Mouse (Mus musculus): ENCODE results near the gene Fastkd2. TPM values are rescaled to one million over a fixed set of nuclear protein-coding genes. Genes with fewer than 3 reads are reported as not detected.

Fastkd2 gene
- total RNA-seq (2021), result 10 to 100 TPM; 19.1 to 23.9 TPM
- 0.57 and 0.78 TPM in 2 replicates for polyA plus RNA-seq (2012; rRNA removed)
- long read RNA-seq, full-length matches to known transcripts, result 23 of 28 reads
- long read RNA-seq, partial matches to known transcripts, result 1 of 28 reads
- long read RNA-seq, other reads (novel, unspliced or antisense), result 4 of 28 reads

DNA sequence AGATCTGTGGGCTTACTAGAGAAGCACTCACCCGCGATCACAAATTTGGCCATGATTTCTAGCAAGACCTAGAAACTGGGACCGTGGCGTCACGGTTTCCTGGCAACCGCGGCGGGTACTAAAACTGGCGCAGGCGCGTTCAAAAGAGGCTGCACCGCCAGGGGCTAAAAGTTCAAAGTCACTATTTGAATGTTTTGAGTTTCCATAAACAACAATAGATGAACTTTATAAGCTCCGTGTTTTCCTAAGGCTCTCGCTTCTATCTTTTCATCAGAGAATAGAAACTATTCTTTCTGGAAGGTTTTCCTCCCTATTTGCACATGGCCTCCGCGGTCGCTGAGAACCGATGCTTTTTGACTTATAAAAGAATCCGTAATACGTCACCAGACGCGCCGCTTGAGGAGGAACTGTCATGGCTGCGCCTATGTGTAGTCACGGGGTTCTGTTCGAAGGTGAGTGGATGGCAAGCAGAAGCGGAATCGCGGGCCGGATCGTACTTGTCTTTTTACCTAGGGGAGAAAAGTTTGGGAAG is at the start of gene Fastkd2, which contains the start of gene Mdh1b:
Gene Fastkd2 (plus strand): TSS at position 375 of the 532 bp plus-strand sequence.
Gene Mdh1b (minus strand): TSS at position 79 of the 532 bp plus-strand sequence.
- DNase-seq, result peak; percentile 93

DNA sequence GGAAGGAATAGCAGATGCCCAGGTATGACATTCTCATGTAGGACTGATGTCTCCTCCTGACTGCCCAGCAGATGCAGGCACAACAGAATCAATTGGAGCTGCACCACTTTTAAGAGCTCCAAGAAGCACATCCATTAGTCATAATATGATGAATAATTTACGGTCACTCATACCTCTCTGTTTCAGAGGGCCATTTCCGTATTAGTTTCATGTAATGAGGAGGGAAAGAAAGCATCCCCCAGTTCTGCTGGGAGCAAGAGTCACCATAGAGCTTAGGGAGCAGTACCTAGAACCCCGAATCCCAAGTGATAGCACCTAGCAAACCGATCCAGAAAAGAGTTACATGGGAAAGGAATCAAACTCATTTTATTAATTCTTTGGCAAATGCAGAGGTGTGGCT is 43.6 kb upstream of the Fastkd2 start, which contains the start of gene Dytn:
Gene Dytn (minus strand): TSS at position 101 of the 400 bp plus-strand sequence.
- DNase-seq, result no peak

DNA sequence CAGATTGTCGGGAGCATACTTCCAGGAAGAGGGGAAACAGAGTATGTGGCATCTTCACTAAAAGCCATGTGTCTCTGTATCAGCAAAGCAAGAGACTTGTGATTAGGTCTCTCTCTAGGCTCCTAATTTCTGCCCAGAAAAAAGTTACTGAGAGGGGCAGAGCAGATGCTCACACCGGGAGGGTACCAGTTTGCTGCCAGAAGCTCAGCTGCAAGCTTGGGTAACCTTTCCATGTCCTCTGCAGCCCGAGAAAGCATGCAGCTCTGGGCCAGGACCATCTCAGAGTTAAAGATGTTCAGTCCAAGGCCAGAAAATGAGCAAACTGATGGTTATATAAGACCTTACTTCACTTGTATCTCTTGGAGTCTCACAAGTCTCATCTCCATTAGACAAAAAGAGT is 33.6 kb upstream of the Fastkd2 start:
- no peak for DNase-seq

DNA sequence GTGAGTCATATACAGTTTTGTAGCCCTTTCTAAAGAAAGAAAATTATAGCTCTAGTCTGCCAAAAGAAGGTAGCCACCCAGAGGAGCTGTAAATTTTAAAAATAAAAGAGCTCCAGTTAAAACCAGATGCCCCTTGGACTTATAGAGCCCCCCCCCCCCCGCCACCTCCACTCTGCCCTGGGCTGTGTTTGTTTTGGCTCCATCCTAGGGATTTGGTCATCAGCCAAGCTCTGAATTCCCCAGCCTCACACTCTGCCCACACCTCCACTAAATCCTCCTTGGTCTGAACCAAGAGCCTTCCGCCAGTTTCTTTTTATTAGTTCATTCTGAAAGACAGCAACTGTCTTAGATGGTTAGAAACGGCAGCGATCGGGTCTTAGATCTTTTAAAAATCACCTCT is 24.7 kb upstream of the Fastkd2 start:
- DNase-seq, result peak; percentile 4

DNA sequence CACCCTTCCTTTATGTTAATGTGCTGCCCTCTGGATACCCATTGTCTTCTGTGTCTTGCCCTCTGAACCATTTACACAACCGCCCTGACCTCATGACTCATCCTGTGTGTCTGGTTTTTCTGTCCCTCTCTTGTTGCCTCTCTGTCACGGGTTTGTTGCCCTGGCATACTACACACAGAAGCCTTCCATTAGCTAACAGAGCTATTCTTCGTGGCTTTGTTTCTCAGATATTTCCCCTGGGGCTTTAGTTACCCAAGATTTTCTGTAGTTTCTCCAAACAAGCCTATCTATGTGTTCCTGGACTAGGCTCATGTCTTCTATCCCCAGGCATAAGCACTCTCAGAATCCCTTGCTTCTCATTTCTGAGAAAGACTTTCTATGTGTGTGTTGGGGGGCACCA is 21.5 kb upstream of the Fastkd2 start:
- DNase-seq, result no peak

DNA sequence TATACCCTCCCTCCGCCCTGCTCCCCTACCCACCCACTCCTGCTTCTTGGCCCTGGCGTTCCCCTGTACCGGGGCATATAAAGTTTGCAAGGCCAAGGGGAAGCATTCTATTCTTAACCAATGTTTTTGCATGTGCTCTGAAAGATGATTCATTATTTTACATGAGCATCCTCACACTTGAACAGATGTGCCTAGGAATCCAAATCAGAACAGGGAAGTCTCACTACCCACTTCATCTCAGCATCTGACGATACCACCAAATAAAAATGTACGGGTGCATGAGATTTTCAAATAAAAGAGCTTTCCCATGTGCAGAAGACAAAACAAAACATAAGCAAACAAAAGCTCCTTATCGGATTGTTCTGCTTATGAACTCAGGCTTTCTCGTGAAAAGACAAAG is 10.3 kb upstream of the Fastkd2 start:
- DNase-seq, result no peak

DNA sequence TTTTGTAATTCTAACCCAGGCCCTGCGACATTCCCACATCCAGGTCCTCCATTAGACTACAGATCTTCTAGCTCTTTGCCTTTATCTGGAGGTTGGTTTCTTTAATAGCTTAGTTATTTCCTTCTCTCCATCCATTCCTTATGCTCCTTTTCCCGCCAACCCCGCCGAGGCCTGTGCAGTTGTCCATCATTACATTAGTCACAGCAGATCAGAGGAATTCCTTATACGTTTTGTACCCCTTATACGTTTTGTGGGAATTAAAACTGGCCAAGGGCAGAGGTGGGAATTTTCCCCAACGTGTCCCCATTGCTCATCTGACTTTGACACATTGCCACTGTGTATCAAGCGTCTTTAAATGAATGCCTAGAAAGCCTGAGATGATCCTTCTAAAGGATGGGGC is 618 bp upstream of the Fastkd2 start:
- no peak for DNase-seq

DNA sequence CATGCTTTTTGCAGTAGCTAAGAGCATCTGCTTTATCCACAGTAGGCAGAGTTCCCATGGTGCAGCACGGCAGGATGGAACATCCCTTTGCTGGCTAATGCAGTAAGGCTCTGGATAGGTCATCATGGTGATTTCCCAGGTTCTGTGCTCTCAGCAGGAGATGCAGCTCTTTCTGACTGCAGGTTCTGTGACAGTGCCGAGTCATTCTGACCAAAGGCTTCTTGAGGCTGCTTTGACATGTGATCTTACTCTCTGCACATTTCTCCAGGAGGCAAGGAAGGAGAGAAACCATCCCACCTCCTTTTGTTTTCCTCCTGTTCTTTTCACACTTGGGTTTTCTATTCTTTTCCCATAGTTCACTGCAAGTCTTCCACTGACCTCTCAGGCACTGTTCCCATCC is 25.6 kb downstream of the Fastkd2 start:
- DNase-seq, result no peak

DNA sequence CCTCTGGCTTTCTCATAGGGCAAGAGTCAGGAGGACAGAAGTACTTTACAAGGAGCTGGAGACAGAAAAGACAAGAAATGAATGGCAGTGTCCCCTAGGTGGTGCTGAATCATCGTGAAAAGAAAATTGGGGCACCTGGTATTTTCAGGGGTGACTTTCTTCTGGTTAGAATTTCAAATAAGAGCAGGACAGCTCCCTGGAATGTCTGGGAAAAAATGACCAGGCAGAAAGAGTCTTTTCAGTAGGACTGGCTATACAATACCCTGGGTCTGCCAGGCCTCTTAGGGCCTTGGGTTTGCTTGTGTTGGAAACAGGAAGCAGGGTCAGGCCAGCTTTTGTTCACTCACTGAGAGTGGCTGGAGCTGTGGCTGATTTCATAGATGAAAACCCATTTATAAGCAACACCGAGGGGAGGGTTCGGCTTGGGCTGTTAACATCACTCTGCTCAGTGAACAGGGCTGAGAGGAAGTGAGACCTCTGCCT is 32.8 kb downstream of the Fastkd2 start:
- DNase-seq, result peak; percentile 48

DNA sequence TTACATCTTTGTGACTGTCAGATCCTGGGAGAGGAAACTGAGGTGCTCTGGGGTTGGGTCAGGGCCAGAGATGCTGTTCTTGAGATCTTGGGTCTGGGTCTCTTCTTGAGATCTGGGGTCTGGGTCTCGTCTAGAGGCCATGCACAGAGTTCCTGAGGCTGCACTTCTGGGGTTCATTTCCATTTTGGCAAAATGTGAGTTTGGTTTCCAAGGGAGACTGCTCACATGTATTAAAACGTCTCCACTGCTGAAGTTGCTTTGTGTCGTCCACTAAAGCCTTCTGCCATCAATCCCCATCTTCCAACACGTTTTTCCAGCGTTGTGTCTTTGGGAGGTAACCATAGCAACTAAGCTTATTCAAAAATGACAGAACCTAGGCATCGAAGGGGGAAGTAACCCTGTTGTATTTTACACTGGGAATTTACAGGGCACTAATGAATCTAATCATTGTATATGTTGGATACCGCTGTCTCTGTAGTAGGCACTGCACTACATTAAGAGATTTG is 33.5 kb downstream of the Fastkd2 start:
- no peak for DNase-seq

DNA sequence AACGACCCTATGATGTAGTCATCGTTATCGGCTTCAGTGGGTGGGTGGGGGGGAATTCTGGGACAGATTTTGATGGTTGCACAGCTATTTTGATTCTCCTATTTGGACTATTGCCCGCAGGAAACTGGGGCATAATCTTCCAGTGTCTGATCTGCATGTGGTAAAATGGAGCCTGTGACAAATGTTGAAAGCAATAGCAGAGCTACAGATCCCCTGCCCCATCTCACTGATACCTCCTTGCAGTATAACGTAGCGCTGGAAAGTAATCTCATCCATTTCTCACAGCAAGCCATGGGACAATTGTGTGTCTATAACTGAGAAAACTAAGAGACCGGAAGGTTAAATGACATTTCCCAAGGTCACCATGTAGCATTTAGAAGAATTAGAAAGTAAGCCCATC is 34.0 kb downstream of the Fastkd2 start:
- no peak for DNase-seq

DNA sequence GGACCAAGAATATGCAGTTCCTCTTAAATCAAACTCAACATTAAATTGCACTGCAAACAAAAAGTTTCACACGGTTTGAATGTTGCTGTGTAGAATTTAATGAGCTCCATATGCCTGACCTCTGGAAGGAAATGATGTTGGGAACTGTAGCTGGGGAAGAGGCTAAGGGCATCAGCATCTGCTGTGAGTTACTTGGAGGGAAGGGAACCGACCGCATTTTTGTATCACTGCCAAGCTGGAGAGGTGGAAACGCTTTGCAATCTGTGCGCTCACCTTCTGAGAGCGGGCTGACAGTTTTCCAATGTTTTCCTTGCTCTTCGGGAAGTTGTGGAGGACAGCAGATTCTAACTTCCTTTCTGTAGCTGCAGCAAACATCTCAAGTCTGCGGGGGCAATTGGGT is 37.7 kb downstream of the Fastkd2 start:
- no peak for DNase-seq

DNA sequence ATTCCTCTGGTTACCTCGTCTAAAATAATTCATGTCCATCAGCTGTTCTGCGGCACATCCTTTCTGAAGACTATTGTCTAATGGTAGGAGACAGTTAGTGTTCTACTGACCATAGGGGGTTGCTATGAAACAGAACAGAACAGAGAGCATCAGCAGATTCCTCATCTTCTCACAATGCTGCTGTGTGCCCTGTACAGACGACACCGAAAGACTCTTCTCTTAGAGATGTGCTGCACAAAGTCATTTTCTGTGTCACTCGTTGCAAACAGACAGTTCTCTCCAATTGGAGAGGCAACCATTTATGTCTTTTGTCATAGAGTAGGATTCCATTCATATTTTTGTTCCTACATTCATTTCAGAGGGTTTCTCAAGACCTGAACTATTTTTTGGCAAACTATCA is 38.8 kb downstream of the Fastkd2 start, which contains the start of gene 4933402D24Rik:
Gene 4933402D24Rik (minus strand): TSS at position 101 of the 400 bp plus-strand sequence.
- DNase-seq, result no peak

DNA sequence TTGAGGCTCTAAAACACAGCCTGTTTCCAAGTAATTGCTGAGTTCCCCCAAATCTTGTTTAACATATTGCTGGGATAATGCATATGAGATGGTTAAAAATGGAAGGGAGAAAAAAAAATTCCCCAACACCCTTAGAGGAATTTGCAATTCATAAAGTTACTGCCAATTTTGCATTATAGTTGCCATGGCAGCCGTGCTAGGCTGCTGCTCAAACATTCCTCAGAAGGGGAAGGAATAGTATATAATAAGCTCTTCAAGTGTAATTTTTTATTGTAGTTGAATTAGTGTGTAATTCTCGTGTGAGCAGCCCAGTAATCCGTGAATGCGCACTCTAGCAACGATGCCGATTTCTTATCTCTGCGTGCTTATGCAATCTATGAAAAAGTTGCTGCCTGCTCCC is 39.9 kb downstream of the Fastkd2 start:
- no peak for DNase-seq

DNA sequence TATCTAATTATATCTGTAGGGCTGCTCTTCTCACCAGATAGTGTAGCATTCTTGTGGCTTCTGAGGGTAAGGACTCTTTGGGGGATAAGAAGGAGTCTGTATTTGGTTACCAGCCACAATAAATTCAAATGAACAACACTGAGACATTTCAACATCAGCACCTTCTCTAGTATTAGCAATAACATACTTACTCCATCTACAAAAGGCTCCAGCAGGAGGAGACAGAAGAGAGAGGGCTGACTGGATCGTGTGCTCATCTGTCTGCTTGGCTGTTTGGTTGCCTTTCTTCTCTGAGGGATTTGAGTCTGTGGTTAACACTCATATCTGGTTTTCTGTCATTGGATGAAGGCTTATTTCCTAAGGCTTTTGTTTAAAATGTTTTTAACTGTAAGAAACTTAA is 46.0 kb downstream of the Fastkd2 start:
- DNase-seq, result no peak

DNA sequence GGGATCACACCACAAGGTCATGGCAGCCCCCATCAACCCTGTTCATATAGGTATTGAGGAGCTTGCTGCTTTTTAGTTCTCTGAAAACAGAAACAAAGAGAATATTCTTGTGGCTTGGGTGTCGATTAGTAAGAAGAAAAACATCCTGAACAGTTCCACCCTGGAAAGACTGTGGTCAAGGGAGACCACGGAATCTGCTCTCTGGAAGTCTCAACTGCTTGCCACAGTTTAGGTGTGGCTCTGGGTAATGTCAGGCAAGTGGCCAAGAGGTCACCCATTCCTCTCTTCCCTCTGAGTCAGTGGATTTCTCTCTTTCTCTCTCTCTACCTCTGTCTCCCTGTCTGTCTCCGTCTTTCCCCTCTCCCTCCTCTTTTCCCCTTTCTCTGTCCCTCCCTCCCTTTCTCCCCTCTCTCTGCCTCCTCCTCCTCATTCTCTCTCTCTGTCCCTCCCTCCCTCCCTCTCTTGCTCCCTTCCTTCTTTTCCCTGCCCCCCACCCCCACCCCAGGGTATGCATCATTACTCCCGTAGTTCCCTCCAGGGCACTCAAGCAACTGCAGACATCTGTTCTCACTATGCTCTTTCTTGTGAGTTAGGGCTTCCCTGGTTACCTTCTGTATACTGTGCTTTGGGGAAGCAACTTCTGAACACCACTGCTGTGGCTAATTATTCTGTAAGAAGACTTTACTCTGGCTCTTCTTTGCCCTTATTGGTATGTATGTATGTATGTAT is 46.7 kb downstream of the Fastkd2 start:
- DNase-seq, result no peak

DNA sequence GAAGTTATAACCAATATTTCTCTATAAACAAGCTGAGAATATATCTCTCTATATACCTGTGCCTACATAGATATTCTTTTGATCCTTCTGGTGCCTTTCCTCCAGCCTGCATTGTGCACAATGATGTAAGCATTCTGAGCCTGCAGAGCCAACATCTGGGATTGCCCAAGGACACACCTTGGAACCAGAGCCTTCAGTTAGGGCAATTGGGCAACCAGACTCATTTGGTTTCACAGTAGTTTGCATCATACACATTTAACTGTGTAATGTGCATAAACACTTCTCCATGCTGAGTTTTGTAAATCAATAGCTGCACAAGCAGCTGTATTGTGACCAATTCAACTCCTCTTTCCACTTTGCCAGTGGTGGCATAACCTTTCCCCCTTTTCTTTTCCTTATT is 63.9 kb downstream of the Fastkd2 start:
- peak; percentile 36 for DNase-seq

Other genes with a start within 250 kb of the Fastkd2 start
- gene Gm39653, start 114.6 kb upstream of the Fastkd2 start, total RNA-seq (2021), result not detected
- not detected in 2 replicates for gene Gm39653, start 114.6 kb upstream of the Fastkd2 start, polyA plus RNA-seq (2012; rRNA removed)
- gene Dytn, start 43.7 kb upstream of the Fastkd2 start, total RNA-seq (2021), result not detected
- gene Dytn, start 43.7 kb upstream of the Fastkd2 start, polyA plus RNA-seq (2012; rRNA removed), result not detected in 2 replicates
- gene Mdh1b, start 296 bp upstream of the Fastkd2 start, total RNA-seq (2021), result under 1 TPM in 1 of 2 experiments, not detected in 1; 0.17 TPM
- not detected in 2 replicates for gene Mdh1b, start 296 bp upstream of the Fastkd2 start, polyA plus RNA-seq (2012; rRNA removed)
- not detected for gene 4933402D24Rik, start 38.7 kb downstream of the Fastkd2 start, total RNA-seq (2021)
- gene 4933402D24Rik, start 38.7 kb downstream of the Fastkd2 start, polyA plus RNA-seq (2012; rRNA removed), result not detected in 2 replicates